8 mouse cellular contexts compared by ENCODE assay signal in genomic region chr4:98382716-98383424, GRCm38 (mm10). TPM values are rescaled to one million over a fixed set of nuclear protein-coding genes. Genes with fewer than 3 reads are reported as not detected.
DNase-seq lines count a peak whose midpoint lies in the region; ATAC-seq and TF ChIP-seq lines count a peak whose summit lies in the region.

Tm2d1 (minus strand) TSS chr4:98383306.

- H3K9me3 ChIP-seq in embryonic facial prominence, embryonic 15.5 days (replicated peaks): no peaks in the 10 kb centered on the region
- H3K9me3 ChIP-seq in limb, embryonic 14.5 days (ENCODE audit: control insufficient read depth, low read length): no peaks in the 10 kb centered on the region
- H3K9me3 ChIP-seq in midbrain, embryonic 16.5 days (replicated peaks; ENCODE audit: control insufficient read depth, low read length, poor library complexity, severe bottlenecking): no peaks in the 10 kb centered on the region

- DNase-seq in B cell, adult 2 months: peak; percentile 88 to 89
- DNase-seq in heart, adult 8-10 months (ENCODE audit: low spot score): peak; percentile 81
- DNase-seq in kidney, adult 9 months: peak; percentile 85
- peak; percentile 88 for DNase-seq in limb, embryonic 14.5 days (ENCODE audit: low spot score)
- peak; percentile 63 to 76 for DNase-seq in spleen, adult 2 months (ENCODE audit: low read depth in 1 of 2, low spot score in 2 of 2)

- H3K36me3 ChIP-seq in embryonic facial prominence, embryonic 15.5 days: 0 out of 2 replicates have a peak, but pooled peaks cover 12% of the 10 kb centered on the region
- H3K36me3 ChIP-seq in limb, embryonic 14.5 days (ENCODE audit: control insufficient read depth, insufficient read depth, low read length): peaks cover 8% of the 10 kb centered on the region; the same call in 1 of the 2 replicates
- peaks cover 5% of the 10 kb centered on the region; the same call in 1 of the 2 replicates for H3K36me3 ChIP-seq in midbrain, embryonic 16.5 days (ENCODE audit: control insufficient read depth, insufficient read depth, low read length)
- no peaks in the 10 kb centered on the region for H3K36me3 ChIP-seq in spleen, adult 2 months (ENCODE audit: control insufficient read depth, insufficient read depth, low read length)

- under 1% methylated on average over 46 of the region's 46 CpGs for WGBS in embryonic facial prominence, embryonic 15.5 days
- under 1% methylated on average over 31 of the region's 46 CpGs for WGBS in limb, embryonic 14.5 days
- WGBS in midbrain, embryonic 16.5 days: 1% methylated on average over 46 of the region's 46 CpGs
- 1% methylated on average over 46 of the region's 46 CpGs for WGBS in spleen, adult 2 months

- peaks cover 8% of the 10 kb centered on the region; the same call in 1 of the 2 replicates for H3K4me1 ChIP-seq in bone marrow macrophage, adult 2 months (ENCODE audit: control insufficient read depth, insufficient read depth, low read length)
- H3K4me1 ChIP-seq in embryonic facial prominence, embryonic 15.5 days: 0 out of 2 replicates have a peak, but pooled peaks cover 5% of the 10 kb centered on the region
- peaks cover 5% of the 10 kb centered on the region for H3K4me1 ChIP-seq in limb, embryonic 14.5 days (ENCODE audit: control insufficient read depth, insufficient read depth, low read length)
- peaks cover 6% of the 10 kb centered on the region; the same call in 1 of the 2 replicates for H3K4me1 ChIP-seq in midbrain, embryonic 16.5 days (ENCODE audit: control insufficient read depth, insufficient read depth, low read length)
- H3K4me1 ChIP-seq in spleen, adult 2 months (ENCODE audit: control insufficient read depth, insufficient read depth, insufficient read length): peaks cover 6% of the 10 kb centered on the region; the same call in 1 of the 2 replicates

- peak; percentile 95 for ATAC-seq in embryonic facial prominence, embryonic 15.5 days (ENCODE audit: insufficient number of reproducible peaks, low FRiP score, low TSS enrichment, low read depth)
- ATAC-seq in limb, embryonic 14.5 days (ENCODE audit: low FRiP score, low read depth): peak; percentile 91
- peak; percentile 98 for ATAC-seq in midbrain, embryonic 16.5 days

- H3K4me2 ChIP-seq in embryonic facial prominence, embryonic 15.5 days (replicated peaks): peak within 1 kb of the TSS; percentile 46
- H3K4me2 ChIP-seq in limb, embryonic 14.5 days (replicated peaks; ENCODE audit: low read depth, low read length, severe bottlenecking): peak within 1 kb of the TSS; percentile 53
- H3K4me2 ChIP-seq in midbrain, embryonic 16.5 days (ENCODE audit: low read length): peak within 1 kb of the TSS; percentile 68

- peak; percentile 97 for TF ChIP-seq POLR2A in bone marrow macrophage, adult 2 months (IDR thresholded peaks at IDR 0.05; ENCODE audit: borderline replicate concordance, low read depth, low read length)
- peak; percentile 97 for TF ChIP-seq POLR2A in limb, embryonic 14.5 days (IDR thresholded peaks at IDR 0.05; ENCODE audit: borderline replicate concordance, extremely low read depth, insufficient read depth, insufficient read length)
- peak; percentile 83 for TF ChIP-seq POLR2A in spleen, adult 2 months (IDR thresholded peaks at IDR 0.05; ENCODE audit: low read depth, low read length)

- peak within 1 kb of the TSS; percentile 28; the same call in 1 of the 2 replicates for H3K27ac ChIP-seq in bone marrow macrophage, adult 2 months (ENCODE audit: insufficient read depth, low read depth, low read length)
- H3K27ac ChIP-seq in embryonic facial prominence, embryonic 15.5 days (replicated peaks): peak within 1 kb of the TSS; percentile 60; the same call in 1 of the 2 replicates
- peak within 1 kb of the TSS; percentile 80 for H3K27ac ChIP-seq in limb, embryonic 14.5 days (replicated peaks; ENCODE audit: low read depth, low read length)
- peak within 1 kb of the TSS; percentile 70; the same call in 1 of the 2 replicates for H3K27ac ChIP-seq in midbrain, embryonic 16.5 days (ENCODE audit: low read length)
- H3K27ac ChIP-seq in spleen, adult 2 months (ENCODE audit: insufficient read depth, low read length): peak within 1 kb of the TSS; percentile 67

- no peaks in the 10 kb centered on the region for H3K27me3 ChIP-seq in embryonic facial prominence, embryonic 15.5 days
- H3K27me3 ChIP-seq in limb, embryonic 14.5 days (ENCODE audit: control insufficient read depth, insufficient read depth, low read length): no peaks in the 10 kb centered on the region
- no peaks in the 10 kb centered on the region for H3K27me3 ChIP-seq in midbrain, embryonic 16.5 days (ENCODE audit: control insufficient read depth, insufficient read depth, low read depth, low read length)
- no peaks in the 10 kb centered on the region for H3K27me3 ChIP-seq in spleen, adult 2 months (ENCODE audit: control insufficient read depth, insufficient read depth, low read length)

- H3K4me3 ChIP-seq in bone marrow macrophage, adult 2 months (ENCODE audit: insufficient read depth, low read length): peak within 1 kb of the TSS; percentile 93
- peak within 1 kb of the TSS; percentile 89 for H3K4me3 ChIP-seq in embryonic facial prominence, embryonic 15.5 days (replicated peaks)
- H3K4me3 ChIP-seq in limb, embryonic 14.5 days (replicated peaks; ENCODE audit: low read length): peak within 1 kb of the TSS; percentile 94
- peak within 1 kb of the TSS; percentile 99 for H3K4me3 ChIP-seq in midbrain, embryonic 16.5 days (ENCODE audit: low read depth, low read length)
- H3K4me3 ChIP-seq in spleen, adult 2 months (ENCODE audit: extremely low read depth, insufficient read depth, insufficient read length): peak within 1 kb of the TSS; percentile 97

- peak within 1 kb of the TSS; percentile 94 for H3K9ac ChIP-seq in embryonic facial prominence, embryonic 15.5 days
- peak within 1 kb of the TSS; percentile 98 for H3K9ac ChIP-seq in limb, embryonic 14.5 days (ENCODE audit: low read depth, low read length, severe bottlenecking)
- peak within 1 kb of the TSS; percentile 98 for H3K9ac ChIP-seq in midbrain, embryonic 16.5 days (ENCODE audit: low read depth, low read length)

- no peak for TF ChIP-seq CTCF in bone marrow macrophage, adult 2 months (IDR thresholded peaks at IDR 0.05; ENCODE audit: low read depth, low read length)
- no peak for TF ChIP-seq CTCF in spleen, adult 2 months (IDR thresholded peaks at IDR 0.05; ENCODE audit: extremely low read depth, insufficient read depth, insufficient read length, insufficient replicate concordance)

RNA-seq across cellular contexts. Expression of gene Tm2d1, which starts in this region (rescaled TPM):
- polyA plus RNA-seq in bone marrow macrophage, adult 2 months (2012; ENCODE audit: insufficient read depth, insufficient read length, missing spikeins): 75.3 and 75.8 TPM in 2 replicates
- polyA plus RNA-seq in embryonic facial prominence, embryonic 15.5 days (2015; fragmentation: Nextera tagmentation; extraction: Ambion mirVana): 83.2 and 84.8 TPM in 2 replicates
- 10 to 100 TPM; 45.5 to 50.5 (median 46.6) TPM for total RNA-seq in heart, adult 8-10 months (2022)
- polyA plus RNA-seq in limb, embryonic 14.5 days (2012; rRNA removed): 42.8 and 48.7 TPM in 2 replicates
- 87.2 and 88.6 TPM in 2 replicates for polyA plus RNA-seq in limb, embryonic 14.5 days (2014; fragmentation: Nextera tagmentation; extraction: Ambion mirVana)
- 141 and 143 TPM in 2 replicates for polyA plus RNA-seq in midbrain, embryonic 16.5 days (2015; fragmentation: Nextera tagmentation; extraction: Ambion mirVana)
- polyA plus RNA-seq in spleen, adult 2 months (2012; rRNA removed): 4.0 and 7.6 TPM in 2 replicates

Comparison
In these comparisons a context has a peak if more than half of its experiments do, and no peak if none do; other contexts are left out.
1. Peak in every context shown above with its lines: DNase-seq, ATAC-seq, H3K4me3 ChIP-seq and H3K27ac ChIP-seq.
2. H3K27ac ChIP-seq: peak in every context shown above with its lines; median percentile 80 in limb, embryonic 14.5 days; 70 in midbrain, embryonic 16.5 days; 67 in spleen, adult 2 months; 60 in embryonic facial prominence, embryonic 15.5 days; 28 in bone marrow macrophage, adult 2 months.